Mouse (Mus musculus) liver, adult 2 months (tissue): ENCODE data around the gene Arhgap22. TPM values are rescaled to one million over a fixed set of nuclear protein-coding genes. Genes with fewer than 3 reads are reported as not detected.

Experiments used
- DNase-seq: peaks from one replicate; pipeline ENCODE4 v3.0.0-alpha.2; 2011; ENCODE audit warnings: low read depth, low spot score; ENCODE audit errors: extremely low read depth
- H3K27ac ChIP-seq: fragments of 200-500 bp; replicated peaks from 2 replicates; pipeline ENCODE4 v1.5.1; 2012; ENCODE audit warnings: low read depth, mild to moderate bottlenecking, control low read depth, inconsistent platforms, low read length; ENCODE audit not compliant: insufficient read depth
- H3K27me3 ChIP-seq: fragments of 200-500 bp; 2 replicates; pipeline ENCODE4 v1.6.1; 2012; ENCODE audit warnings: mild to moderate bottlenecking, moderate library complexity, low read length, inconsistent platforms; ENCODE audit not compliant: control insufficient read depth, insufficient read depth
- H3K36me3 ChIP-seq: fragments of 200-500 bp; 2 replicates; pipeline ENCODE4 v1.6.1; 2012; ENCODE audit warnings: low read length, inconsistent platforms; ENCODE audit not compliant: control insufficient read depth, insufficient read depth
- H3K4me1 ChIP-seq: fragments of 200-500 bp; 2 replicates; pipeline ENCODE4 v1.6.1; 2011; ENCODE audit warnings: low read length; ENCODE audit not compliant: control insufficient read depth, insufficient read depth
- H3K4me3 ChIP-seq: fragments of 200-500 bp; 2 replicates; pipeline ENCODE4 v1.5.1; 2011; ENCODE audit warnings: low read depth, mild to moderate bottlenecking, control low read depth, low read length, moderate library complexity; ENCODE audit not compliant: insufficient read depth
- H3K79me2 ChIP-seq: fragments of 200-500 bp; 2 replicates; pipeline ENCODE4 v1.6.1; 2012; ENCODE audit warnings: inconsistent platforms, mild to moderate bottlenecking, low read length, moderate library complexity; ENCODE audit not compliant: control insufficient read depth, insufficient read depth
- H3K9ac ChIP-seq: fragments of 200-500 bp; 2 replicates; pipeline ENCODE4 v1.6.1; 2012; ENCODE audit warnings: low read depth, mild to moderate bottlenecking, control low read depth, inconsistent platforms, low read length
- CTCF ChIP-seq: fragments of 200-500 bp; IDR thresholded peaks from 2 replicates; pipeline ENCODE4 v1.5.1; 2011; ENCODE audit warnings: low read depth, low read length, control low read depth
- POLR2A ChIP-seq: fragments of 200-500 bp; IDR thresholded peaks from 2 replicates; pipeline ENCODE4 v1.6.1; 2011; ENCODE audit warnings: low read length, control low read depth; ENCODE audit not compliant: insufficient read depth; ENCODE audit errors: extremely low read depth
- WGBS: fragments of 180-500 bp; shearing (Covaris S2); methylation state at CpG from one replicate; pipeline ENCODE4 v1.1.7; 2018; 5-methylcytosine and 5-hydroxymethylcytosine counted together
- polyA plus RNA-seq: library from polyadenylated mRNA; depleted of rRNA; stranded (reverse); fragments of >200 nt; gene quantifications from 2 replicates; pipeline ENCODE4 v1.2.3, GENCODE M21; 2012; rRNA removed
- total RNA-seq: library from RNA; depleted of rRNA; stranded (reverse); fragments of >200 nt; gene quantifications from 2 replicates; pipeline ENCODE4 v1.2.3, GENCODE M21; 2014; rRNA removed

The Arhgap22 gene
- total RNA-seq (0.09 and 0.20 TPM in 2 replicates), polyA plus RNA-seq (0.27 and 0.57 TPM in 2 replicates)

DNA sequence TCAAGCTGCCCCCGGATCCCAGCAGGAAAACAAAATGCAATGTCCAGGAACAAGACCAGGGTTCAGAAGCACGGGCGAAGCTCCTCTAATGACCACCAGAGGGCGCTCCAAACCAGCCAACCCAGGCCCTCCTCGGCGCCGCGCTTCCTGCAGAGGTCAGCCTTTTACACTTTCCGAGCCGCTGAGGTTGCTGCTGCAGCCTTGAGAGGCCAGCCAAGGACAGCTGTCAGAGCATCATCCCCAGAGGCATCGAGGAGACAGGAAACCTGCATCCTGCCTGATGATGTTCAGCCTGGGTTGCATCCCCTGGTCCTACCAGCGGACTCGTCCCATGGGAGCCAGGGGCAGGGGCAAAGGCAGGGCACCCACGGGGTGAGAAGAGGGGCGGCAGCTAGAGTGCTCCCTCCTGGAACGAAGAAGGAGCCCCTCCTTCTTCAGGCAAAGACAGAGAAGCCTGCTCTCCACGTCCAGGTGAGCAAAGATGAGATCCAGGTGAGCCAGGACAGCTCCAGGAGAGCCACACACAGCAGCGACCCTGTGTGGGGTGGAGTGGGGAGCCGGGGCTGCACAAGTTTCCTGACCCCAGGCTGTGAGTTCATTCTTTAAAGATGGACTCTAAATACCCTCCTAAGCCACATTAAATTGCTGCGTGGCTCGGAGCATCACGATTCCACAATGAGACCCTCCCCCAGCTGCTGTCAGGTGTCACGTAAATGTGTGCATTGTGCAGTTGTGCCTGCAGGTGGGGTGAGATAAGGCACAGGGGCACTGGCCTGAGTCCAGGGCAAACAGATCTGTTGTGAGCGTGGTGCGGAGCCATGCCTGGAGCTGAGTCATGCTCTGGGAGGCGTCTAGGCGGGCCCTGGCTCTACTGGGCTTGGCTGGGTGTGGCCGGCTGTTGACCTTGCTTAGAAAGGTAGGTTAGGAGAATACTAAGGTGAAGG lies at the start of gene Arhgap22:
Arhgap22 (plus strand) TSS at position 204 of the 944 bp plus-strand sequence.
- Histone ChIP-seq H3K4me1 (no peaks in the 10 kb centered on the region), H3K9ac (no peak within 1 kb of the TSS), H3K27me3 (no peaks in the 10 kb centered on the region), H3K79me2 (no peaks in the 10 kb centered on the region), H3K4me3 (no peak within 1 kb of the TSS), H3K27ac (no peak within 1 kb of the TSS), H3K36me3 (no peaks in the 10 kb centered on the region)
- 10% methylated on average over 28 of the region's 28 CpGs for WGBS
- DNase-seq = peak; percentile 46
- no peak for TF ChIP-seq POLR2A
- TF ChIP-seq CTCF = peak; percentile 97

- Histone ChIP-seq H3K27ac (no peak overlapping the region), H3K79me2 (no peaks in the 10 kb centered on the region), H3K27me3 (no peaks in the 10 kb centered on the region), H3K4me3 (no peak overlapping the region), H3K9ac (no peak overlapping the region), H3K4me1 (no peaks in the 10 kb centered on the region), H3K36me3 (no peaks in the 10 kb centered on the region)
- whole genome bisulfite sequencing = 84% methylated on average over 4 of the region's 4 CpGs
- no peak for DNase-seq
- TF ChIP-seq POLR2A = no peak
- TF ChIP-seq CTCF = no peak
Measured at GRCm38 (mm10) chr14:33168750-33169149, 45.1 kb upstream of the Arhgap22 start.

GRCm38 (mm10) chr14:33171942-33172341 lies 41.9 kb upstream of the Arhgap22 start:
- Histone ChIP-seq H3K27me3 (no peaks in the 10 kb centered on the region), H3K4me3 (no peak overlapping the region), H3K36me3 (no peaks in the 10 kb centered on the region), H3K27ac (no peak overlapping the region), H3K4me1 (no peaks in the 10 kb centered on the region), H3K79me2 (no peaks in the 10 kb centered on the region), H3K9ac (no peak overlapping the region)
- no peak for DNase-seq
- 60% methylated on average over 1 of the region's 1 CpGs for WGBS
- TF ChIP-seq CTCF = no peak
- TF ChIP-seq POLR2A = no peak

DNA sequence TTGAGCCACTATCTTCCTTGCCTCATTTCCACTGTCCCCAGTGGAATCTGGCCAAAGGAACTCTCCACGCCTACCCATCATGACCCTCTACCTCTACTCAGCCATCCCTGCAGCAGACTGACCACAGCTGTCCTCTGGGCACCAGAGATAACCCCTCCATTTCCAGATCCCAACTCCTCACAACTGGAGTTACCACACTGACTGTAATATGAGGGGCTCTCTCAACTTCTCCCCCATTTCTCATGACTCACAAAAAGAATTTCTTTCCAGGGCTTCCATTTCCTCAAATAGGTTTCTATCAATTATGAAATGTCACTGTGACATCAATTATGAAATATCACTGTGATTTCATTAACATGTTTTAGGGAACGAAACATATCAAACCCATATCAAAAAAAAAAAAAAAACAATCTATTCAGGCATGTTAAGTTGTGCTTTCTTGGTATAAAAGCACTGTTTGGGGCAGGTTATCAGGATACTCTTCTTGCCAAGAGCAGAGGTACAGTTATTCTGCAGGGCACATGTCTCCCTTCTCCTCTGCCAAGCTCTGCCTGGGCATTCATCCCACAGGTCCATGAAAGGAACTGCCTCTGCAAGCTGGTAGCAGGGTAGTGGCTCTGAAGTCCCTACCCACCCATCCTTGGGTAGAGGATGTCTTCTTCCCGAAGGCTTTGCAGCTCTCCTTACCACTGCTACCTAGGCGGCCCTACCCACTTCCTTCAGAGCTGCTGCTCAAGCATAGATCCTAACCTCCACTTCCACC lies 38.6 kb upstream of the Arhgap22 start:
- Histone ChIP-seq H3K79me2 (no peaks in the 10 kb centered on the region), H3K36me3 (no peaks in the 10 kb centered on the region), H3K9ac (no peak overlapping the region), H3K27ac (no peak overlapping the region), H3K4me1 (no peaks in the 10 kb centered on the region), H3K4me3 (no peak overlapping the region), H3K27me3 (no peaks in the 10 kb centered on the region)
- no peak for TF ChIP-seq CTCF
- no peak for TF ChIP-seq POLR2A
- DNase-seq = no peak
- WGBS = 60% methylated on average over 4 of the region's 4 CpGs

GRCm38 (mm10) chr14:33180102-33180501 lies 33.7 kb upstream of the Arhgap22 start:
- no peaks in the 10 kb centered on the region for H3K4me1 ChIP-seq
- no peak overlapping the region for H3K27ac ChIP-seq
- no peak overlapping the region for H3K9ac ChIP-seq
- no peak for TF ChIP-seq POLR2A
- no peak for TF ChIP-seq CTCF
- no peaks in the 10 kb centered on the region for H3K79me2 ChIP-seq
- WGBS = 81% methylated on average over 5 of the region's 5 CpGs
- H3K27me3 ChIP-seq = no peaks in the 10 kb centered on the region
- no peak overlapping the region for H3K4me3 ChIP-seq
- no peak for DNase-seq
- H3K36me3 ChIP-seq = no peaks in the 10 kb centered on the region
